Mouse (Mus musculus) hematopoietic stem cell, adult 5-6 weeks (primary cell): ENCODE results near the gene Gm11563. TPM values are rescaled to one million over a fixed set of nuclear protein-coding genes. Genes with fewer than 3 reads are reported as not detected.
"Not testable (repeated sequence)": the region's sequence is repeated elsewhere in the genome, so short reads cannot be mapped to it uniquely, and the experiment has no call there.

Experiments used
- ATAC-seq, 2 experiments: fragments of 125-278 bp in 1 of 2; replicated peaks in 1 of 2; 2 replicates each; pipeline ENCODE4 v1.8.0; 2016 to 2017; ENCODE audit warnings: inconsistent platforms in 2 of 2, mild to moderate bottlenecking in 2 of 2, moderate number of reproducible peaks in 2 of 2, low read depth in 1 of 2, moderate TSS enrichment in 1 of 2; ENCODE audit not compliant: low FRiP score in 2 of 2, poor library complexity in 2 of 2, severe bottlenecking in 2 of 2, insufficient read depth in 1 of 2, low TSS enrichment in 1 of 2
- total RNA-seq: library from RNA; stranded (forward); fragments of 172-1452, 232-1000 nt; gene quantifications from 2 replicates; pipeline ENCODE4 v1.2.3, GENCODE M21; 2017

Gm11563 gene
- total RNA-seq, 1 experiment from 2014 or later: not detected

DNA sequence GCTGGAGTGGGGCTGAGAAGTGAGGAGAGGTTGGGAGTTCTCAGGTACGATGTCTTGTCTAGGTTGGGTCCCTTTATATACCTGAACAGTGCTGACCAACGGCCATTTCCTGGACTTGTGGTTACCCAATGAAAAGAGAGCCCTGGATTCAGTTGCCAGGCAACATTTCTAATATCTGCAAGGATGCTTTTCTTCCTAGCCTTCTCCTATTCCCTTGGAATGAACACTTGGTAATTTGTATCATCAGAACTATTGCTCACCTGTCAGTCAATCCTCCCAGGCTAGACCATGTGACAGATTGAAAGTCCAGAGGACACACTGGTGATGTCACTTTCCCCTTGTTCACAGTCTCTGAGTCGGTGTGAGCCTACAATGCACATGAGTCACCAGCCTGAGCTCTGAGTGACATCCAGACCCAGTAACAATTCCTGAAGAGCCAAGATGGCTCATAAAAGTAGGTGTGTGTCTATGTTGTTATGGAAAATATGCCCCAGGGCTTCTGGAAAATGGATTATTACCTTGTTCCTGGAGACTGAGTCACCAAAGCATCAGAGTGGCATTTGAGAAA, 43.9 kb downstream of the Gm11563 start, which contains the start of gene Krtap2-4:
Gene Krtap2-4 (minus strand): TSS at position 51 of the 568 bp plus-strand sequence.
- ATAC-seq: no peak

DNA sequence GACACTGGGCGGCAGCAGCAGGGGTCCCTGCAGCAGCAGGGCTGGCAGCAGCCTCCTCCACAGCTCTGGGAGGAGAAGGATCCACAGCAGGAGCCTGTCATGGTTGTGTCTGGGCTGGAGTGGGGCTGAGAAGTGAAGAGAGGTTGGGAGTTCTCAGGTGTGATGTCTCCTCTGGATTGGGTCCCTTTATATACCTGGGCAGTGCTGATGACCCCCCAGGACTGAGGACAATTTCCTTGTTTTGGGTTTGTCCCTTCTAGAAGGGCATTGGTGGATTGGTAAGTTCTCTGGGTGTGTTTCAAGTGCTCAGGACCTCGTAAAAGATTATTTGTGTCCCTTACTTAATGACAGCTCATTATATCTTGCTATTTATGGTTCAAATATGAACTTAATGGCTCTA, 48.7 kb downstream of the Gm11563 start, which contains the start of gene Gm11937:
Gene Gm11937 (minus strand): TSS at position 101 of the 400 bp plus-strand sequence.
- ATAC-seq: not testable (repeated sequence)

DNA sequence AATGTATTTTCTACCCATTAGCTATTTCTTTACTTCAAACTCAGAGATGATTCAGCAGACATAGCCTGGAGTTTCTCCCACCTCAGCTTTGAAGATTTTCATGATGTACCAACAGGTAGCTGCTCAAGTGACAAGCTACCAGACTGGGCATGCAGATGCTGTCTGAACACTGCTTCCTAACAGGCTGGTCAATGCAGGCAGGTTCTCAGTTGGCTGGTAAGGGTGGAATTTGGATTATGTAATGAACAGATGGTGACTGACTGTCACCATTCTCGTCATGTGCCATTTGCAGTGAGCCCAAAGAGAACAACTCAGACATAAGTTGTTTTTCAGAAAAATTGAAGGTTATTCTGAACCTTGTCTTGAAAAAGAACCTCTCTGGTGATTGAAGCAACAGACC, 49.6 kb downstream of the Gm11563 start:
- ATAC-seq: no peak

Other genes with a start within 250 kb of the Gm11563 start
- gene Krt12, start 236.7 kb downstream of the Gm11563 start, total RNA-seq: not detected in 2 replicates
- gene Krt20, start 220.8 kb downstream of the Gm11563 start, total RNA-seq: not detected in 2 replicates
- gene Krt23, start 165.8 kb downstream of the Gm11563 start, total RNA-seq: not detected in 2 replicates
- not detected in 2 replicates for gene Krt39, start 137.6 kb downstream of the Gm11563 start, total RNA-seq
- not detected in 2 replicates for gene Krt40, start 115.8 kb downstream of the Gm11563 start, total RNA-seq
- gene Krtap3-3, start 108.1 kb downstream of the Gm11563 start, total RNA-seq: not detected in 2 replicates
- not detected in 2 replicates for gene Krtap3-2, start 102.1 kb downstream of the Gm11563 start, total RNA-seq
- not detected in 2 replicates for gene Gm11939, start 99.5 kb downstream of the Gm11563 start, total RNA-seq
- gene Krtap3-1, start 92.3 kb downstream of the Gm11563 start, total RNA-seq: not detected in 2 replicates
- not detected in 2 replicates for gene Krtap1-5, start 77.9 kb downstream of the Gm11563 start, total RNA-seq
- gene Krtap1-4, start 75.3 kb downstream of the Gm11563 start, total RNA-seq: not detected in 2 replicates
- gene Krtap1-3, start 67.6 kb downstream of the Gm11563 start, total RNA-seq: not detected in 2 replicates
- not detected in 2 replicates for gene Krtap9-3, start 60.9 kb downstream of the Gm11563 start, total RNA-seq
- not detected in 2 replicates for gene Gm11938, start 55.7 kb downstream of the Gm11563 start, total RNA-seq
- gene Gm11937, start 48.8 kb downstream of the Gm11563 start, total RNA-seq: not detected in 2 replicates
- not detected in 2 replicates for gene Krtap2-4, start 44.1 kb downstream of the Gm11563 start, total RNA-seq
- gene Gm11562, start 38.5 kb downstream of the Gm11563 start, total RNA-seq: not detected in 2 replicates
- not detected in 2 replicates for gene Krtap4-1, start 30.7 kb downstream of the Gm11563 start, total RNA-seq
- gene Krtap4-2, start 23.9 kb downstream of the Gm11563 start, total RNA-seq: not detected in 2 replicates
- not detected in 2 replicates for gene Krtap4-7, start 14.9 kb downstream of the Gm11563 start, total RNA-seq
- gene Gm11555, start 8.7 kb downstream of the Gm11563 start, total RNA-seq: not detected in 2 replicates
- not detected in 2 replicates for gene Krtap4-6, start 7.0 kb upstream of the Gm11563 start, total RNA-seq
- gene Gm14190, start 31.8 kb upstream of the Gm11563 start, total RNA-seq: not detected in 2 replicates
- gene Gm14180, start 75.3 kb upstream of the Gm11563 start, total RNA-seq: not detected in 2 replicates
- gene Gm11595, start 114.0 kb upstream of the Gm11563 start, total RNA-seq: not detected in 2 replicates
- not detected in 2 replicates for gene Krtap4-8, start 121.7 kb upstream of the Gm11563 start, total RNA-seq
- gene Krtap4-9, start 126.2 kb upstream of the Gm11563 start, total RNA-seq: not detected in 2 replicates
- not detected in 2 replicates for gene Gm11596, start 134.5 kb upstream of the Gm11563 start, total RNA-seq
- gene Gm11569, start 140.0 kb upstream of the Gm11563 start, total RNA-seq: not detected in 2 replicates
- gene Gm11554, start 145.5 kb upstream of the Gm11563 start, total RNA-seq: not detected in 2 replicates
- gene Krtap4-13, start 150.9 kb upstream of the Gm11563 start, total RNA-seq: not detected in 2 replicates
- not detected in 2 replicates for gene Gm11564, start 156.7 kb upstream of the Gm11563 start, total RNA-seq
- gene 2300003K06Rik, start 179.1 kb upstream of the Gm11563 start, total RNA-seq: not detected in 2 replicates
- not detected in 2 replicates for gene Krtap4-16, start 192.6 kb upstream of the Gm11563 start, total RNA-seq
- gene Gm11568, start 199.0 kb upstream of the Gm11563 start, total RNA-seq: not detected in 2 replicates
- gene Gm11559, start 205.5 kb upstream of the Gm11563 start, total RNA-seq: not detected in 2 replicates
- not detected in 2 replicates for gene Krtap9-1, start 214.4 kb upstream of the Gm11563 start, total RNA-seq
- gene Gm11567, start 220.2 kb upstream of the Gm11563 start, total RNA-seq: not detected in 2 replicates
- not detected in 2 replicates for gene Krtap31-1, start 249.0 kb upstream of the Gm11563 start, total RNA-seq